Mouse (Mus musculus): ENCODE data around the gene Zfp366. TPM values are rescaled to one million over a fixed set of nuclear protein-coding genes. Genes with fewer than 3 reads are reported as not detected.

Zfp366 gene
- total RNA-seq, 2 experiments from 2014 or later: 5.1 to 8.1 TPM

DNA sequence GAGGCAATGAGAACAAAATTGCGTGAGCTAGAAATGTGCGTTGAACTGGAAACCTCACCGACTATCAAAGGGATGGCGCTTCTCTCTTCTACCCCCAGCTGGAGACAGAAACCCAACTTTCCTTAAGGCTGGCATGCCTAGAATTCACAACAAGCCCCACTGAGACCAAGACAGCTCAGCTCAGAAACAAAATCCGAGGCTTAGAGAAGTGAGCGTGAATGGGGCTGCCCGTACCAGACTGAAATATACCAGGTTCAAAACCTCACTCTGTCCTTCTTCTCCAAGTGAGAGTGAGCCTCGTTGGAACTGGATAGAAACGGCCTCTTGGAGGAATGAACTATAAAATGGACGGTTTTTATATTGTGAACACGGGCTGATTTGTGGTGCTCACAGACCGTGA lies 99.3 kb downstream of the Zfp366 start:
- intact Hi-C loops (cut with DNase I): no loop called here
- DNase-seq (ENCODE audit: low spot score in 2 of 2): no peak

GRCm38 (mm10) chr13:99284400-99285160 lies 100.0 kb downstream of the Zfp366 start:
- DNase-seq (ENCODE audit: low spot score in 2 of 2): peak; percentile 69 to 85

GRCm38 (mm10) chr13:99285241-99285640 lies 100.6 kb downstream of the Zfp366 start:
- no peak for DNase-seq (ENCODE audit: low spot score in 2 of 2)
- intact Hi-C loops (cut with DNase I): no loop called here

More at GRCm38 (mm10) chr13:99284400-99285160, 100.0 kb downstream of the Zfp366 start:
- intact Hi-C loops (cut with DNase I): no loop called here

DNA sequence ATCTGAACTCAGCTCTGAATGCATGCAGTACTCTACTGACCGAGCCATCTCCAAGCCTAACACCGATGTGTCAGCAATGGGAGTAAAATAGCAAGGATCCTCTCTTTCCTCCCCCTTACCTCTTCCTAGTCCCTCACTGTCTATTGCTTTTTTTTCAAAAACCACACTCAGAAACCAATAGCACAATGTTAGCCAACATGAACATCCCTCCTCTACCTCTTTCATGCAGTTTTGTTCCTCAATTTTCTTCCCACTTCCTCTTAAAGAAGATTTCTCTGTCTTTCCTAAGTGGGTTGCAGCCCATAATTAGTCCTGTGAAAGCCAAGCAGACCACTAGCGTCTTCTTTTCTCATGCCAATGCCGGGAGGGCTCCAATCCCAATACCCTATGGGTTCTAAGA lies 102.6 kb downstream of the Zfp366 start:
- DNase-seq (ENCODE audit: low spot score in 2 of 2): no peak
- intact Hi-C loops (cut with DNase I): no loop called here

- intact Hi-C loops (cut with DNase I): no loop called here
- DNase-seq (ENCODE audit: low spot score in 2 of 2): no peak
Observed at GRCm38 (mm10) chr13:99287786-99288185, 103.2 kb downstream of the Zfp366 start.

DNA sequence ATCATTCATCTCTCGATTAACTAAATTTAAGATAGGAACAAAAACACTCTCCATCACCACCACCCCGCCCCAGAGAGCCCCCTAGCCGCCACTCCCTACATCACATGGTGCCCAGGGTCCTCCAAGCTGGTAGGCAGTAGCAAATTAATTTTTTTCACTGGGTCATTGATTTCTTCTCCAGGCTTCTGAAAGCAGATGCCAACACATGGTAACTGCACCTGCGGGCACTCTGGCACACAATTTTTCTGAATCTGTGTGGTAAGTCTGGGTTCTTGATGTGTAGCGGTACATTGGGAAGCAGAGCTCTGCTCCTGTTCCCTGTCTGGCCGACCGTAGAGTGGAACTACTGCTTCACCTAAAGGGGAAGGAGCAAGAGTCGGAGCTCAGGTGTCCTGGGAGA lies 106.1 kb downstream of the Zfp366 start:
- intact Hi-C loops (cut with DNase I): no loop called here
- DNase-seq (ENCODE audit: low spot score in 2 of 2): no peak

DNA sequence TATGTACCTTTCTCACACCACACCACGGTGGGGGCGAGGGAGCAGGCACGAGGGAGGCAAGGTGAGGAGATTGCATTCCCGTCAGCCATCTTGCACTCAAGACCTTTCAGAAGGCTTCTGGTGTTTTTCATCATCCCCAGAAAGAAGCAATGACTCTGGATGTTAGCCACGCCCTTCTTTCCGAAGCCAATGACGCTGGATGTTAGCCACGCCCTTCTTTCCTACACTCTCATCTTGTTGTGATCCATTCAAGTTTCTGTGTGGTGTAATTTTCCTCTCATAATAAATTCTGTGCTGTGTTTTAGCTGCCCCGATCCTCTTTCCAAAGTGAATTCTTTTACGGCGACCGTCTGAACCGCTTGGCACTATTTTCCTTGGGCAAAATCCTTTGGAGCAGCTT lies 109.6 kb downstream of the Zfp366 start:
- no peak for DNase-seq (ENCODE audit: low spot score in 2 of 2)
- intact Hi-C loops (cut with DNase I): no loop called here

GRCm38 (mm10) chr13:99299921-99300320 lies 115.3 kb downstream of the Zfp366 start:
- intact Hi-C loops (cut with DNase I): loop anchor here (5.0 kb wide), 1 partner anchor 153 kb away; no protein-coding TSS in a partner anchor

More at GRCm38 (mm10) chr13:99299921-99300320, 115.3 kb downstream of the Zfp366 start:
- no peak for DNase-seq (ENCODE audit: low spot score in 2 of 2)

Other genes starting within 250 kb of the Zfp366 start
- not detected for gene 1700024P04Rik, start 200.3 kb upstream of the Zfp366 start, total RNA-seq (2021)
- 10 to 100 TPM; 38.3 to 40.1 TPM for gene Ptcd2, start 159.9 kb downstream of the Zfp366 start, total RNA-seq (2021)
- gene Mrps27, start 160.0 kb downstream of the Zfp366 start, total RNA-seq (2021): 10 to 100 TPM; 26.4 to 27.7 TPM